Mouse (Mus musculus) lung, postnatal 0 days (tissue): ENCODE data around the gene Atg10.

ENCODE experiments used
- CTCF ChIP-seq: IDR thresholded peaks from 2 replicates; pipeline ENCODE4 v1.5.1; 2016; ENCODE audit warnings: antibody characterized with exemption, mild to moderate bottlenecking
- EP300 ChIP-seq: IDR thresholded peaks from 2 replicates; pipeline ENCODE4 v1.6.1; 2016; ENCODE audit warnings: antibody characterized with exemption, mild to moderate bottlenecking, control low read depth

GRCm38 (mm10) chr13:91031836-91032235 is 191.9 kb downstream of the Atg10 start:
- TF ChIP-seq CTCF (no peak), EP300 (no peak)
